Mouse (Mus musculus) C2C12 (cell line): ENCODE results near the gene Tacc3. TPM values are rescaled to one million over a fixed set of nuclear protein-coding genes. Genes with fewer than 3 reads are reported as not detected.

Experiments
- H3K27me3 ChIP-seq: one replicate; pipeline ENCODE4 v1.6.1; 2011; ENCODE audit not compliant: control insufficient read depth, insufficient read depth, insufficient read length
- H3K36me3 ChIP-seq: one replicate; pipeline ENCODE4 v1.6.1; 2011; ENCODE audit not compliant: control insufficient read depth, insufficient read depth
- H3K4me3 ChIP-seq: one replicate; pipeline ENCODE4 v1.5.1; 2011; ENCODE audit warnings: mild to moderate bottlenecking, control low read depth; ENCODE audit not compliant: poor library complexity, insufficient read depth, severe bottlenecking
- H3K79me2 ChIP-seq: one replicate; pipeline ENCODE4 v1.6.1; 2011; ENCODE audit not compliant: control insufficient read depth, insufficient read depth
- H3K79me3 ChIP-seq: one replicate; pipeline ENCODE4 v1.6.1; 2011; ENCODE audit warnings: low read depth, control low read depth
- H3ac ChIP-seq: one replicate; pipeline ENCODE3; 2011; ENCODE audit warnings: low read depth; ENCODE audit not compliant: control insufficient read depth, insufficient read length
- CEBPB ChIP-seq: IDR thresholded peaks from one replicate; pipeline ENCODE4 v1.6.1; 2011; ENCODE audit warnings: low read depth, mild to moderate bottlenecking, control low read depth, moderate library complexity
- CTCF ChIP-seq: IDR thresholded peaks from one replicate; pipeline ENCODE4 v1.5.1; 2011; ENCODE audit not compliant: control insufficient read depth, insufficient read depth, insufficient read length
- FOSL1 ChIP-seq: IDR thresholded peaks from one replicate; pipeline ENCODE4 v1.8.0; 2011; ENCODE audit warnings: mild to moderate bottlenecking, low read length; ENCODE audit not compliant: poor library complexity, insufficient read depth, severe bottlenecking
- MAX ChIP-seq: IDR thresholded peaks from one replicate; pipeline ENCODE4 v1.6.1; 2011; ENCODE audit warnings: mild to moderate bottlenecking, control low read depth
- MYOD1 ChIP-seq: IDR thresholded peaks from one replicate; pipeline ENCODE4 v1.6.1; 2011; ENCODE audit warnings: low read depth; ENCODE audit not compliant: control insufficient read depth, insufficient read length
- MYOG ChIP-seq: IDR thresholded peaks from one replicate; pipeline ENCODE4 v1.6.1; 2011; ENCODE audit not compliant: control insufficient read depth, insufficient read length; ENCODE audit errors: extremely low read depth
- USF1 ChIP-seq: IDR thresholded peaks from one replicate; pipeline ENCODE4 v1.6.1; 2011; ENCODE audit warnings: low read depth, mild to moderate bottlenecking, control low read depth, moderate library complexity
- polyA plus RNA-seq: library from polyadenylated mRNA; unstranded; fragments of >200 nt; fragmentation: generic; extraction: Trizol; gene quantifications from one replicate; pipeline ENCODE4 v1.2.1, GENCODE M21; 2012; ENCODE audit warnings: missing spikeins

Gene Tacc3
- polyA plus RNA-seq, 1 experiment, result 109 TPM

- TF ChIP-seq MYOG, result no peak
- no peak for TF ChIP-seq CTCF
- no peak overlapping the region for H3K4me3 ChIP-seq
- no peaks in the 10 kb centered on the region for H3K36me3 ChIP-seq
- H3K27me3 ChIP-seq, result peaks cover 11% of the 10 kb centered on the region
- no peaks in the 10 kb centered on the region for H3K79me2 ChIP-seq
- no peak overlapping the region for H3ac ChIP-seq
- no peaks in the 10 kb centered on the region for H3K79me3 ChIP-seq
Observed at GRCm38 (mm10) chr5:33688278-33689220, 30.6 kb downstream of the Tacc3 start.

GRCm38 (mm10) chr5:33689221-33689844 lies 31.4 kb downstream of the Tacc3 start:
- Histone ChIP-seq H3ac (no peak overlapping the region), H3K79me3 (no peaks in the 10 kb centered on the region), H3K36me3 (no peaks in the 10 kb centered on the region), H3K27me3 (peaks cover 11% of the 10 kb centered on the region), H3K79me2 (no peaks in the 10 kb centered on the region), H3K4me3 (no peak overlapping the region)
- no peak for TF ChIP-seq MYOD1
- TF ChIP-seq FOSL1, result no peak
- no peak for TF ChIP-seq CTCF
- no peak for TF ChIP-seq USF1
- TF ChIP-seq CEBPB, result no peak
- no peak for TF ChIP-seq MYOG
- TF ChIP-seq MAX, result no peak

GRCm38 (mm10) chr5:33689852-33690645 lies 32.1 kb downstream of the Tacc3 start:
- H3ac ChIP-seq, result no peak overlapping the region
- no peak overlapping the region for H3K4me3 ChIP-seq
- H3K79me2 ChIP-seq, result no peaks in the 10 kb centered on the region
- peaks cover 11% of the 10 kb centered on the region for H3K27me3 ChIP-seq
- H3K36me3 ChIP-seq, result no peaks in the 10 kb centered on the region
- no peaks in the 10 kb centered on the region for H3K79me3 ChIP-seq
- no peak for TF ChIP-seq MYOD1
- no peak for TF ChIP-seq MAX
- TF ChIP-seq USF1, result no peak
- no peak for TF ChIP-seq CTCF
- TF ChIP-seq FOSL1, result no peak
- TF ChIP-seq CEBPB, result no peak
- no peak for TF ChIP-seq MYOG

- H3K27me3 ChIP-seq, result peaks cover 22% of the 10 kb centered on the region
- H3K4me3 ChIP-seq, result no peak overlapping the region
Observed at GRCm38 (mm10) chr5:33692393-33692792, 34.5 kb downstream of the Tacc3 start.

GRCm38 (mm10) chr5:33694461-33694847 lies 36.5 kb downstream of the Tacc3 start:
- peaks cover 31% of the 10 kb centered on the region for H3K27me3 ChIP-seq

More at GRCm38 (mm10) chr5:33692393-33692792, 34.5 kb downstream of the Tacc3 start:
- H3K79me3 ChIP-seq, result no peaks in the 10 kb centered on the region
- TF ChIP-seq MYOD1 (no peak), MAX (no peak), CTCF (no peak), FOSL1 (no peak), USF1 (no peak), MYOG (no peak), CEBPB (no peak)
- no peaks in the 10 kb centered on the region for H3K79me2 ChIP-seq
- no peaks in the 10 kb centered on the region for H3K36me3 ChIP-seq
- H3ac ChIP-seq, result no peak overlapping the region

More at GRCm38 (mm10) chr5:33694461-33694847, 36.5 kb downstream of the Tacc3 start:
- H3K4me3 ChIP-seq, result no peak overlapping the region
- no peak for TF ChIP-seq MYOG
- H3ac ChIP-seq, result no peak overlapping the region
- no peaks in the 10 kb centered on the region for H3K79me2 ChIP-seq
- no peaks in the 10 kb centered on the region for H3K36me3 ChIP-seq
- H3K79me3 ChIP-seq, result no peaks in the 10 kb centered on the region
